Mouse (Mus musculus): ENCODE data around the gene Epas1. TPM values are rescaled to one million over a fixed set of nuclear protein-coding genes. Genes with fewer than 3 reads are reported as not detected.
A peak's percentile ranks its signal among the peaks of the same experiment; 100 is the strongest.

The Epas1 gene
- total RNA-seq, 2 experiments from 2014 or later: 98.7 to 99.2 TPM

DNA sequence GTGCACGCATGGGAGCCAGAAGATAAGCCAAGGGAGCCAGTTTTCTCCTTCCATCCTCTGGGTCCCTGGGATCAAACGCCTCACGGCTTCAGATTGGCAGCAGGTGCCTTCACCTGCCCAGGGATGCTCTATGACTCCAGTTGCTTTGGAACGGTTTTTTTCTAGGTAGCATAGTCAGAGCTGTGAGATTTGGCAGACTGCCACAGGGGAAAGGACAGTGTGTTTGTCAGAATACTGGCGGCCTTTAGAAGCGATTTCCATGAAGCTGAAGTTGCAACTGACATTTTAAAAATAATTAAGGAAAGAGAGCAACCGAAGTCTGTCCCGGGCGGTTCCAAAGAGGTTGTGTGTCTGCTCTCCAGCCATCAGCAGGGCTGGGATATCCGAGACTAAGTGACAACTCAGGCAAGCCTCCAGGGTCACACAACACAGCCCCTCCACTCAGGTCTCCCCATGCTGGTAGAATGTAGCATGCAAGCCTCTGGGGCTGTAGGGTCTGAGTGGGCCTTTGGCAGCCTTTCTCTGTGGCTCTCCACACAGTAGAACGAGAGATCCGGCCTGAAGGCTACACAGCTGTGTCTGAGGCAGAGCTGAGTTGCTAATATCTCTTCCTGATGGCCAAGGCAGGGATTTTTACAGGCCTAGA lies 28.4 kb downstream of the Epas1 start:
- no peak overlapping the region for H3K4me3 ChIP-seq
- peak overlapping the region; percentile 76 for H3K27ac ChIP-seq
- DNase-seq (ENCODE audit: low spot score in 2 of 2): no peak
- no peak for TF ChIP-seq CTCF (conservative IDR thresholded peaks at IDR 0.05)

DNA sequence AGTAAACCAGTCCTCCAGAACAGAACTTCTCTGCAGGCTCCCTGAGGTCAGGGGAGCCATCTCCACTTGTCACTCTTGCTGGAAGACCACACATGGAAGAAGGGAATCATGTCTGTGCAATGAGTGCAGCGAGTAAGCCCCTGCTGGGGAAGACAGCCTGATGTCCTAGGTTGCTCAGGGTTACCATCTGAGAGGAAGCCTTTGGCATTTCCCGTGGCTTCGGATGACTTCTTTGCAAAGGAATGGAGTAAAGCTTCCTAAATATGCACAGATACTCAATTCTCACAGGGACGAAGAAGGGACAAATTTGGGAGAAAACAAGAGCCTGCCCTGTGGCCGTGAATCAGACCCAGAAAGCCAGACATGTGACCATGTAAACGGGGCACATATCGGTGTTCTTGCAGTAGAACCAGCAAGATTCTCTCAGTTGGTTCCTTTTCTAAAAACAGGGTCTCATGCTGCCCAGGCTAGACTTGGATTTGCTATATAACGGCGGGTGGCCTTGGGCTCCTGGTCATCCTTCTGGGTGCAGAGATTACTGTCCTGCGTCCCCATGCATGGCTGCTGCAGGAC lies 31.0 kb downstream of the Epas1 start:
- peak overlapping the region; percentile 82 for H3K27ac ChIP-seq
- DNase-seq (ENCODE audit: low spot score in 2 of 2): no peak
- no peak for TF ChIP-seq CTCF (conservative IDR thresholded peaks at IDR 0.05)
- H3K4me3 ChIP-seq: no peak overlapping the region

DNA sequence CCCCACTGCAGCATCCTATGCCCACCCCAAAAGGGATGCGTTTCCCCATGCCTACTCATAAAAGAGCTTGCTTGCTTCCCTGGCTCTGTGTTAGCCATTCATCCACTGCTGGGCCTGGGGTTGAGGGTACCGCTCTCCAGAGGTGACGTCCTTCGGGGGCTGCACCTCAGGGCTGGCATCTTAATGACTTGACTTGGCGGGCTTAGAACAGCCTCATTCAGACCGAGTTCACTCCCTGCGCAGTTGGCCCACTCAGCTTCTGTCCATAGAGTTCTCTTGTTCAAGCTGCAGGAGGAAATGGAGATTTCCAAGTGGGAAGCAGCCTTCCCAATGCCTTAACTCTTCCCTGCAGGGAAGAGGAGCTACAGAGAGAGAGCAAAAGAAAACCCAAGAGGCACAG lies 32.1 kb downstream of the Epas1 start:
- no peak for TF ChIP-seq CTCF (conservative IDR thresholded peaks at IDR 0.05)
- DNase-seq (ENCODE audit: low spot score in 2 of 2): peak in 1 of 2 experiments; percentile 25
- H3K27ac ChIP-seq: peak overlapping the region; percentile 82
- peak overlapping the region; percentile 19; the same call in 1 of the 2 replicates for H3K4me3 ChIP-seq

DNA sequence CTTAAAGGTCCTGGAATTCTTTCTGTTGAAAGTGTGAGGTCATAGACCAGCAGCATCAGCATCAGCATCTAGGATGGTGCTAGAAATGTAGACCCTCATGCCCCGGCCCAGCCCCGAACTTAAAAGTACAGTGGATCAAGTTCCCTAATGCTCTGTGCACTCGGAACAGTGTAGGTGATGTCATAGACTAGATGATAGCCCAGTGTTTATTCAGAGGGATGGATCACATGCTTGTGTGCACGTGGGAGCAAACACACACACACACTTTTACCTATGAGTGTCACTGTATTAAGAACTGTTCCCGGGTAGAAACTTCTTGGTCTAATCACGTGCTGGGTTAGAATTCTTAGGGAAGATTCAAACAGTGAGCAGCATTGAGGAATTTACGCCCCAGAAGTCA lies 33.0 kb downstream of the Epas1 start:
- no peak for TF ChIP-seq CTCF (conservative IDR thresholded peaks at IDR 0.05)
- Histone ChIP-seq H3K4me3 (no peak overlapping the region), H3K27ac (peak overlapping the region; percentile 82)
- DNase-seq (ENCODE audit: low spot score in 2 of 2): no peak

DNA sequence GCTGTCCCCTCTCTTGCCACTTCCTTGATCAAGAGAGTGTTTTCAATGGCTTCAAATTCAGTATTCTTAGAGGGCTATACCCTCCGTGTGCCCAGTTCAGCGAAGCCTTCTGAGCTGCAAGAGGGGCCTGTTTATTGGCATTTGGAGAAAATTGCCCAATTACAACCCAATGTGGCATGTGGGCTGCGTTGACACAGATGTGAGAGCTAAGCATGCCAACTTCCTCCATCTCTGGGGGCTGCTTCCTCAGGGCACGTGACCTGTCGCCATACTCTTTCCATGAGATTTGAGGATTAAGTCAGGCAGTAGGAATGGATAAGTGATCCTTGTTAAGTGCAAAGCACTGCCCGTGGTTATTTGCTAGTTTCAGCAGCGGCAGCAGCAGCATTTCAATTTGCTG lies 34.3 kb downstream of the Epas1 start:
- no peak for DNase-seq (ENCODE audit: low spot score in 2 of 2)
- Histone ChIP-seq H3K4me3 (no peak overlapping the region), H3K27ac (no peak overlapping the region; the same call in 1 of the 2 replicates)
- TF ChIP-seq CTCF (conservative IDR thresholded peaks at IDR 0.05): no peak

DNA sequence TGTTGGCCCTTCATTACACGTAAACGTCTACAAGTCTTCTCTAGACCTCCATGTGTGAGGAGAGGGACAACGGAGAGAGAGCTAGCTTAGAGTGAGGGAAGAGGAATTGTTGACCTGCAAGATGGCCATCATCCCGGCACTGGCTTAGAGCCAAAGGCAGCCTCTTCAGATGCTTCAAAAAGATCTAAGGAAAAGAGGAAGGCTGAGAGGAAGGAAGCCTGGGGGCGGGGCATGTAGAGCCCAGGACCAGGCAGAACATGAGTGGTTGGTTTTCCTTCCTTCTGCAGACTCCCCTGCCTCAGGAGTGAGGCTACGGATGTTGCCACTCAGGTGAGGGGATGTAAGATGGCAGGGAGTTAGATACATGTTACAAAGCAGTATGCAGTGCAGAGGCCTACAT lies 34.8 kb downstream of the Epas1 start:
- Histone ChIP-seq H3K27ac (no peak overlapping the region), H3K4me3 (no peak overlapping the region)
- no peak for DNase-seq (ENCODE audit: low spot score in 2 of 2)
- TF ChIP-seq CTCF (conservative IDR thresholded peaks at IDR 0.05): no peak

DNA sequence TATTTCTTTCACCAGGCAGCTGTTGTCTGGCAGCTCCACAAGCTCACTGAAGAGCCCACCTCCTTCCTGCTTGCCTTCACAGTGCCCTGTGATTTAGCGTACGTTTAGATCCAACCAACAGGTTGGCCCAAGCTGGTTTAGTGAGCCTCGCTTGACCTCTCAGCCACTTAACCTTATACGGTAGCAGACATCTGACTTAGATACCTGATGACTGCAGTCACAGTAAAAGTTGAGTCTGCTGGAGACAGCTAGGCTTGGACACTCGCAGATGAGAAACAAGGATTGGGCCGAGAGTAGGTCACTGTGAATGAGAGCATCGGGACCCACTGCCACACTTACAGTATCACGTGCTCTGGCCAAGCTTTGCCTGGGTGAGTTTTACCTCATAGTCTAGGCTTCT lies 38.4 kb downstream of the Epas1 start:
- no peak for DNase-seq (ENCODE audit: low spot score in 2 of 2)
- Histone ChIP-seq H3K27ac (no peak overlapping the region), H3K4me3 (no peak overlapping the region)
- TF ChIP-seq CTCF (conservative IDR thresholded peaks at IDR 0.05): no peak

DNA sequence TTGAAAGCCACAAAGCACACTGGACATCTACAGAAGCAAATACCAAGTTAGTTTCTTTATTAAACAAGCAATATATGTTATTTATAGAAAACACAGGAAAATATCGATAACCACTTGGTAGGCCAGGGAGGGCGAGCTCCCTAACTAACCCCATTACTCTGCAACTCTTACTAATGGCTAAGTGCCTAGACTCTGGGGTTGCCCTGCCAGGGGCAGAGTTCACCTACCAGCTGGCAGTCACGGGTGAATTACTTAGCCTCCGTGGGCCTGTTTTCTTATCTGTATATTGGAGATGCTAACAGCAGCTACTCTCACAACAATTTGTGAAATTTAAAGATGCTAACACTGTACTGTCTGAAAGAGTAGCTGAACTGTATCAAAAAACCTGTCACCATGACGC lies 42.3 kb downstream of the Epas1 start:
- no peak for TF ChIP-seq CTCF (conservative IDR thresholded peaks at IDR 0.05)
- DNase-seq (ENCODE audit: low spot score in 2 of 2): no peak
- no peak overlapping the region for H3K4me3 ChIP-seq
- H3K27ac ChIP-seq: no peak overlapping the region

DNA sequence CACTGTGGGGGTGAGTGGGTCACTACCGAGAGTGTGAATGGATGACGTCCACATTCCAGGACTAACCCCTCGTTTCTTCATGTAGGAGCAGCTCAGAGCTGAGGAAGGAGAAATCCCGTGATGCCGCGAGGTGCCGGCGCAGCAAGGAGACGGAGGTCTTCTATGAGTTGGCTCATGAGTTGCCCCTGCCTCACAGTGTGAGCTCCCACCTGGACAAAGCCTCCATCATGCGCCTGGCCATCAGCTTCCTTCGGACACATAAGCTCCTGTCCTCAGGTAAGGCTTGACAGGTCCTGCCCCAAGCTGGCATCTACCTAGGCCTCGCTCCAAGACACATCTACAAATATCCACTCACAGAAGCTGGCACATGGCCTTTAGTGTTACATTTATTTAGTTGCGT lies 43.5 kb downstream of the Epas1 start:
- Histone ChIP-seq H3K4me3 (no peak overlapping the region), H3K27ac (no peak overlapping the region)
- TF ChIP-seq CTCF (conservative IDR thresholded peaks at IDR 0.05): no peak
- DNase-seq (ENCODE audit: low spot score in 2 of 2): no peak

DNA sequence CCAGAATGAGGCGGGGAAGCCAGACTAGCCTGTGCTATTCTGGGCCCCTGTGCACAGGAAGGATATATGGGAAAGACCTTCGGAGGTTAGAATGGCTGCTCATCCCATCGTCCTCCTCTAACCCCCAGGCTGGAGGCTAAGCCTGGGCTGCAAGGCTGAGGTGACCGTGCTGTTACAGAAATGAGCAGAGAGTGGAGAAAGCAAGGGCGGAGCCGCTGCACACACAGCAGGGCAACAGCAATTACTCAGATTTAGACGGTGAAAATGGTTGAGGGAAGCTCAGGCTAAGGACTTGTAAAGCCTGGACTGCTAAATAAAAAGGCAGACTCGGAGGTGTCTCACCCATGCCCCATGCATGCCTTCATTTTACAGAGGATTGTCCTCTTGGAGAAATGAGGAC lies 45.0 kb downstream of the Epas1 start:
- peak overlapping the region; percentile 5; the same call in 1 of the 2 replicates for H3K27ac ChIP-seq
- TF ChIP-seq CTCF (conservative IDR thresholded peaks at IDR 0.05): no peak
- no peak for DNase-seq (ENCODE audit: low spot score in 2 of 2)
- H3K4me3 ChIP-seq: no peak overlapping the region

DNA sequence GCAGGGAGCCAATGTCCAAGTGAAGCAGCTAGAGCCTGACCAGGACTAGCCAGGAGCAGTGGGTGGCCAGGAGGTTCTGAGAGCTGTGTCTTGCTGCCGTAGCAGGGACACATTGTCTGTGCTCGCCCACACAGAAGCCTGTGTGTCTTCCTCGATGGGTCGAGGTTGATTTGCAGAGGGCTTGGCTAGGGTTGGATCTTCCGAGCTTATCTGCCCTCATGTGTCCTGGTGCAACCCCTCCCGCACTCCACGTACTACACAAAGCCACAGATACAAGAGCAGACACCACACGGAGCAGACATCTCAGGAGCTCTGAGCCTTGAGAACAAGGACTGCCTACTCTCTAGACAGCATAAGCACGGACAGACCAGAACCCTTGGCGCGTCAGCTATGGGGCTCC lies 45.5 kb downstream of the Epas1 start:
- H3K4me3 ChIP-seq: no peak overlapping the region
- DNase-seq (ENCODE audit: low spot score in 2 of 2): no peak
- H3K27ac ChIP-seq: peak overlapping the region; percentile 46; the same call in 1 of the 2 replicates
- no peak for TF ChIP-seq CTCF (conservative IDR thresholded peaks at IDR 0.05)

DNA sequence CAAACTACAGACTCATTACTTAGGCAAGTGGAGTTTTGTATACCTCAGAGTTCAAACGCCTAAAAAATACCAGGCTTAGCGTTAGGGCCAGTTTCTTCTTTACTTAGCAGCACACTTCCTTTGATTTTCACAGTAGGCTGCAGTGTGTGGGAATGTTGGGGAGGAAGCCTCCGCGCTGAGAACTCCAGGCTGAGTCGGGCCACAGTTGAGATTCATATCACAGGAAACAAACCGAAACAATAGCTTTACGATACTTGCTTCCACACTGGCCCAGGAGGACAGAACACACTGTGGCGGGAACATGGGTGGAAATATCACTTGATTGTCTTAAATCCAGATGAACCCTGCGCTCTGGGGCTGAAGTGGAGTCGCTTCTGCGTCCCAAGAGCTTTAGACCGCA lies 47.0 kb downstream of the Epas1 start:
- H3K27ac ChIP-seq: peak overlapping the region; percentile 80
- TF ChIP-seq CTCF (conservative IDR thresholded peaks at IDR 0.05): no peak
- H3K4me3 ChIP-seq: no peak overlapping the region
- no peak for DNase-seq (ENCODE audit: low spot score in 2 of 2)

DNA sequence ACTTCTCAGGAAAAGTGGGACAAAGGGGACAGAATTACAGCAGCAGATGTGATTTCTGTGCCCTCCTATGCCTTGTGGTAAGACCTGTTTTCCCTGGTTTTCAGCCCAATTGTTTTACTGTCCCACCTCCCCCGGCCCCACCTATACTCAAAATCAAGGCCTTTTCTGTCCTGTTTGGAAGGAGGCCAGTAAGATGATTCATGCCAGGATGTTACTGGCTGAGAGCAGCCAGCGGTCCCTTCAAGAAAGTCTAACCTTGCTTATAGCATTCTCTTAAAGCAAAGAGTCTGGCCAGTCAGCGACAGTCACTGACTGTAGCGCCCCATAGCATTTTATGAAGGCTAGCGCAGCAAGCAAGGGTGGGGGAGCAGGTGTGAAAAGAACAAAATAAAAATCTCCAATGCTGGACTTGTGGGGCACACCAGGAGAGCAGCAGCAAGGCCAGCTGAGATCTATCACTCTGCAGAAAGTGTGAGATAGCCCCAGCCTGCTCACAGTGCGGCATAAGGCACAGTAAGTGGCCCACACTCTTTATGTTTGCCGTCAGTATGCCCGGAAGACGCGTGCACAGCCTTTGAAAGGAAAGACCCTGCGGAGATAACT lies 47.8 kb downstream of the Epas1 start:
- TF ChIP-seq CTCF (conservative IDR thresholded peaks at IDR 0.05): no peak
- Histone ChIP-seq H3K4me3 (no peak overlapping the region), H3K27ac (peak overlapping the region; percentile 80)
- DNase-seq (ENCODE audit: low spot score in 2 of 2): no peak

DNA sequence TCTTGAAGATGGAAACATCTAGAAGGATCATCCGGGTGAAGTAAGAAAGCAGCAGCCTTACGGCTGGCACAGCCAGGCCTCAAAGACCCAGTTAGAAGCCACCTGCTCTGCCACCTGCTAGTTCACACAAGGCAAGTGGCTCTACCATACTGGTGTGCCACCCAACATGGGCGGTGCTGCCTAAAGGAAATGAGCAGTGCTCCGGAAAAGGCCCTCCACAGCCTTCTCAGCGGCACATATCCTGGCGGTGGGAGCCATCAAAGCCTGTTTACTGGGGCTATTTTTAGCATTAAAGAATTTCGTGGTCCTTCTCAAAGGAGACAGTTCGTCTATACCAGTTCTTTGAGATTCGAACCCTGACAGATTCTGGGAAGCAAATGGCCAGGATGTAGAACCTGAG lies 48.4 kb downstream of the Epas1 start:
- H3K27ac ChIP-seq: peak overlapping the region; percentile 80
- DNase-seq (ENCODE audit: low spot score in 2 of 2): peak in 1 of 2 experiments; percentile 29
- no peak overlapping the region; the same call in 1 of the 2 replicates for H3K4me3 ChIP-seq
- TF ChIP-seq CTCF (conservative IDR thresholded peaks at IDR 0.05): no peak

All from layer of hippocampus, adult 2 months (tissue).